Mouse (Mus musculus) hindlimb bud, embryonic 11.5 days (tissue): ENCODE measurements around the gene Dgcr6.
"Not testable (repeated sequence)": the region's sequence is repeated elsewhere in the genome, so short reads cannot be mapped to it uniquely, and the experiment has no call there.

Experiments
- DNase-seq: peaks from one replicate; pipeline ENCODE4 v3.0.0-alpha.2; 2012; ENCODE audit warnings: low read depth, low spot score; ENCODE audit errors: extremely low spot score

Gene Dgcr6

DNA sequence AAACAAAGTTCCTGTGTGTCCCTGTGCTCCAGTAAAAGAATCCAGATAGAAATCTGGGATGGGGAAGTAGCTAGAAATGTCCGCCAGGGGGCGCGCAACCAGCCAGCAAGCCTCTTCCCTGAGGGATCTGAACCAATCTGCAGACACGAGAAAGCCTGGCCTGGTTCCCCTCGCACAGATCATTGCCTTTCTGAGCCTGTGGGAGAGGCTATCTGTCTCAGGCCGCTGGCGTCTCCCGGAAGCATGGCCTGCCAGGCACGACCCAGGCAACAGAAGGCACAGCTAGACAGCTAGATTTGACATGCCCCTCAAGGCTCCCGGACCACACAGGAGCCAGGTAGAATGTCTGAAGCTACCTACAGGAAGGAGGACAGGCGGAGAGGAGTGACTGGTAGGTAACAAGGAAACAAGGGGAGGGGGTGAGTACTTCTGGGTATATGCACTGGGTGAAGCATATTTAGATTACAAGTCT is at the start of gene Dgcr6:
Gene Dgcr6, plus strand, starts transcription at position 130 of the 472 bp plus-strand sequence.
- DNase-seq, result no peak

DNA sequence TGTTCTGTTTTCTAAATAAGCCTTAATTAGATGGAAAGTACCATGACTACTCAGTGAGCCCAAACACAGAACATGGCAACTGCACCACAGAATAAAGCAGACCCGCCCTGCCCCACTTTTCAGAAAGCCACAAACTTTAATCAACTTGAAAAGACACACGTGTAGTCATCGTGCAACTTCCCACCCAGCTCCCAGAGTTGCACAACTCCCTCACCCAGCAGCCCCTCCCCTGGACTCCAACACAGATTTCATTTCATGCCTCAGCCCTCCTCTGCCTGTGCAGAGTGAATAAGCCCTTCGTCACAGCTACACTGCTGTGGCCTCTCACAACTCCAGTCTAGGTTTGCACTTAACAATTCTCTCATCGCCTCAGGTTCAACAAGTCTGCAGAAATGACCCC is 48.1 kb upstream of the Dgcr6 start:
- no peak for DNase-seq

DNA sequence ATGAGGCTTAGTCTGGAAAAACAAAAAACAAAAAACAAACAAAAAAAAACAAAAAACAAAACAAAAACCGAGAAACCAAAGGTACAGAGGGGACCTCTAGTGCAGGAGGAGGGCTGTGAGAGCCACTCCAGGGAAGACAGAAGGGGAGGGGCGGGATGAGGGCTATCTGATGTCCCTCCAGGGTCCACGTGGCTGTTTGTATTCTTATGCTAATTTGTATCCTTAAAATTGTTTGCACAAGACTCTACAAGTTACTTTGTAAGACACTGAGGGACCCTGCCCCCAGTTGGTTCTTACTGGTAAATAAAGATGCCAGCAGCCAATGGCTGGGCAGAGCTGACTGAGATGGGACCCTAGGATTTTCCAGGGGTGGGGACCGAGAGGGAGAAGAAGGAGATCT is 45.6 kb upstream of the Dgcr6 start:
- DNase-seq, result no peak

DNA sequence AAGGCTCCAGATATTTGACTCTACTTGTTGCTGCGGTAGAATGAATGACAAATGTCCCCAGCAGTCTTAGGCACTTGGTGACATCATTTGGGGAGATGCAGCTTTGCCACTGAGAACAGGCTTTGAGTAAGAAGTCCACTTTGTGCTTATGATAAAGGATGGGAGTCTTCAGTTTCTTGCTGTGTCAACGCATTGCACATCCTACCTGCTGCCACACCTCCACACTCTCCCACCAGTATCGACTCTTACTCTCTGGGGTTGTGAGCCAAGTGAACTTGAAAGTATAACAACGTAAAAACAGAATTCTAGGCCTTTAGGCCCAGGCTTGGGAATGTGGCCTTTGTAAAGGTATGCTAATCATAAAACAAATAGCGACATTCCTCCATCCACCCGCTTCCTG is 41.6 kb upstream of the Dgcr6 start:
- no peak for DNase-seq

DNA sequence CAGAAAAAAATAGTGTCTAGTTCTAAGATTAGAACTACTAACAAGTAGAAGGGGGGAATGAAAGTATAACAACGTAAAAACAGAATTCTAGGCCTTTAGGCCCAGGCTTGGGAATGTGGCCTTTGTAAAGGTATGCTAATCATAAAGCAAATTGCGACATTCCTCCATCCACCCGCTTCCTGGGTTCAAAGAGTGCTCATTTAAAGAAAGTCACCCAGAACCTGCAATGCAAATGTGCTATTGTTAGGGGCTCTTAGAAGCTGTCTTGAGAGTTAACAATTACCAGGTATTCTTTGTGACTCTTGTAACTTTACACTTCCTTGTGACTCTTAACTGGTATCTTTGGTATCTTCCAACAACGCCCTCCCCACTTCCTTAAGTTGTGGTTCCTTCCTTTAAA is 36.2 kb upstream of the Dgcr6 start:
- DNase-seq, result not testable (repeated sequence)

DNA sequence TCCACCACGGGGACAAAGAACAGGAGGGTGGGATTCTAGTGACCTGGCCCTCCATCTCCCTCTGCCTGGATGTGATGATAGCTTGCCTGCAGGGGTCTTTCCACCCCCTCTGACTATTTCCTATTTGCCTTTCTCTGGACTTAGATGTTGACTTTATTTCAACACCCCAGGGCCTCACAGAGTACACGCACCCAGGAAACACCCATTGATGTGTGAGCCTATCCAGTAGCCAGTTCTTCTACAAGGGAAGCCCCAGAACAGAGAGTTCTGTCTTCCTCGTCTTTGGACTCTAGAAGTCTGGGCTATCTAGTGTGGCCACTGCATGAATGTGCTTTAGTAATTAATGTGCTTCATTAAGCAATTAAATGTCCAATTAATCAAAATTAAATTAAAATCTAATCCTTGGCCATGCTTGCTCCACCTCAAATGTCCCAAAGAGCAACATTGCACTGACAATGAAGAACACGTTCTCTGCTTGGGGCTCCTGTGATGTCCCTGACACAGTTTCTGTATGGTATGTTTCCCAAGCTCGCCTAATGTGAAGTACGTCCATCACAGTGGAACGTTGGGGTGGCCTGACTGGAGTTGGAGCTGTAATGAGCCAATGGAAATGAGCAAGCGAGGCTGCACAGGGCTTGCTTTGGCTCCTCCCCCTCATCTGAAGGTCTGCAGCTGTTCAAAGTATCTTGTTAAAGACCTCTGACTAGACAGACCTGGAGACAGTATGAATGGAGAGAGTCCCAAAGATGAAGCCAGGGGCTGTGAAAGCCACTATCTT is 29.7 kb upstream of the Dgcr6 start:
- no peak for DNase-seq

DNA sequence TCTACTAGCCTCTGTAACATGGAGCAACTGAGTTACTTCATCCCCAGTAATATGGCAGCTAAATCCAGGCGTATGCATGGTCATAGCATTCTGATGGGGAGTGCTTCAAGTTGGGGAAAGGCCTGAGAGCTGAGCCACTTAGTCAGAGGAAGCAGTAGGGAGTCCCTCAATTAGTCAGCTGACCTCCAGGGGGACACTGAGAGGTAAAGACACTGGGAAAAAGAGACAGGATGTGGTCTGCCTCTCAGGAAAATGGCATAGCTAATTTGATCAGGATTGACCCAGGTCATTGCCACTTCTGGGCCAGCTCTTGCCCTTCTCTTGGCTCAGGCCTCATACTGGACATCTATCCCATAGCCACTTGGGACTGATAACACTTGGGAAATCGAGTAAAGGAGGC is 25.3 kb upstream of the Dgcr6 start:
- DNase-seq, result no peak

DNA sequence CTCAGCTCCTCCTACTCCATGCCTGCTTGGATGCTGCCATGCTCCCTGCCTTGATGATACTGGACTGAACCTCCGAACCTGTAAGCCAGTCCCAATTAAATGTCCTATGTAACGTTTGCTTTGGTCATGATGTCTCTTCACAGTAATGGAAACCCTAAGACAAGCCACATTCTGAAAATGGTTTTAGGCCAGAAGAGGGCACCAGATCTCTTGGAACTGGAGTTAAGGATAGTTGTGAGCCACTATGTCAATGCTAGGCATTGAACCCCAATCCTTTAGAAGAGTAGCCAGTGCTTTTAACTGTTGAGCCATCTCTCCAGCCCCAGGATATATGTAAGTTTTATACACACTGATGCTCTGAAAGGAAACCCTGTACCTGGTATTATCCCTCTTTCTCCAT is 20.9 kb upstream of the Dgcr6 start:
- no peak for DNase-seq

DNA sequence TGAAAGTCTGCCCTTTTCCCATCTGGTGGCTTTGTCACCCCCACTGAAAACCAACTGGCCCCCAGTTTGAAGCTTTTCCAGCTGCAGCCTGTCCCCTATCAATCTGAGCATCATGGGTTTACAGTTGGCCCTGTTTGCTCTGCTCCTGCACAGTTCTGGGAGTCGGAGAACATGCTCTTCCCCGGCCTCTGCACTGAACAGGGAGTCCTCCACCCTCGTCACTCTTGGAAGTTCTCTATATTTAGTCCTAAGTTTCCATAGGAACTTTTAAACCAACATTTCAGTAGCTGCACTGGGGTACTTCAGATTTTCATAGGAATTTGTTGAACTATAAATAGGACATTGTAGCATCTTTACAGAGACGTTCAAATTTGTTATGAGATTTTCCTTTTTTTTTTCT is 19.4 kb upstream of the Dgcr6 start:
- no peak for DNase-seq

DNA sequence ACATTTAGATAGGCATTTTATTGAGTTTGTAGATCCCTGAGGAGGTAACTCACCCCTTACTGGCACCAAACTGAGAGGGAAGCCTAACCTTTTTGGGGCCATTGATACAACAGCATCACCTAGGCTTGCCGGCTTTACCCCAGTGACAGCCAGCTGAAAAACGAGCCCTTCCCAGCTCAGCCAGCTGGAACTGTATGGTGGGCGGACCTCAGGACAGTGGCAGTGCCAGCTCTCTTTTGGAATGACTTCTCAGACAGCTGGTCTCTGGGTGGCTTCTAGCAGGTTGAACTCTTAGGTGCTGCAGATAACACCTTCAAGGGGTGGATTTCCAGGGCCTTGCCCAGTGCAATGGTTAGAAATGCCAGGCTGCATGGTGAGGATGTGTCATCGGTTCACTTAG is 18.4 kb upstream of the Dgcr6 start:
- DNase-seq, result no peak

DNA sequence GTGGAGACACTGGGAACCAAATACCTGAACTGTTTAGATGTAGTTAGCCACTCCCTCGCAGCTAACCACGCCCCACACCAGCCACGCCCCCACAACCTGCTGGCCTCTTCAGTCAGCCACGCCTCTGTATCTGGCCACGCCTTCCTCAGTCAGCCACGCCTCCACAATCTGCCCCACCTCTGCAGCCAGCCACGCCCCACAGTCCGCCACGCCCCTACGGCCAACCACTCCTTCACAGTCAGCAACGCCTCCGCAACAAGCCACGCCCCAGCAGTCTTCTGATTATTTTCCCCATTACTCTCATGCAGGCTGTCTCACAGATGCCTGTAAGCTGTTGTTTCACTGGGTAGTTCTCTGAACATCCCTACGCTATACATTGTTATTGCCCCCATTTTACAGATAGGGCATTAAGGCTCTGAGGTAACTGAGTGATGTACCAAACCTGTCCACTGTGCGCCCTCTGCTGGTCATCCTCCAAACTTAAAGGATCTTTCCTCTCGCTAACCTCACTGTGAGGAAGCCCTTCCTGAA is 16.2 kb upstream of the Dgcr6 start:
- DNase-seq, result no peak

DNA sequence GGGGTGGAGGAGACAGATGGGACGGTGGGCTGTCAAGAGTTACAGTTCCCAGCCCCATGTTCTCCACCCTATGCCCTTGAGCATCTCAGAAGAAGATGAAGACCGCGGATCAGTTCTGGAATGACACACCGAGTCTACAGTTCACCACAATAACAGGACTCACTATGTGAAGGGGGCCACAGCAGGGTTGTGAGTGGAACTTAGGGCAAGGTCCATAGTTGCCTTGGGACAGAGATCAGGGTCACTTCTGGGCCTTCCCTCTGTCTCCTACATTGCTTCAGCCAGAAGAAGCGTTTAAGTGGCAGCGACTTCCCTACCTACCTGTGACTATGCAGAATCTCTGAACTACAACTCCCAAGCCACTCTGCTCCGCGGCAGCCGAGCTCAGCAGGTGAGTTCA is 15.6 kb upstream of the Dgcr6 start:
- no peak for DNase-seq

DNA sequence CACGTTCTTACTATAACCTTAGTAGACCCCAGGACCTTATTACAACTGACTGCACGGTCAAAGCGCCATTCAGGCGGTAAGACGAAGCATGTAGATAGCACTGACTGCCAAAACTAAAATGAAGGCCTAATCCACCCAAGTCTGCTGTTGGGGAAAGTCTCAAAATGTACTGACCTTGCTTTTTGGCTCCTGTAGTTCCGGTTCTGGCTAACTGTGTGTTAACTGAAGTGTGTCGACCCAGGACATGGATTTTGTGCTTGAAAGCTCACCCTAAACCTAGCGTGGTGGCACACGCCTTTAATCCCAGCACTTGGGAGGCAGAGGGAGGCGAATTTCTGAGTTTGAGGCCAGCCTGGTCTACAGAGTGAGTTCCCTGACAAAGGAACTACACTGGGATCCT is 7.7 kb upstream of the Dgcr6 start:
- DNase-seq, result no peak

DNA sequence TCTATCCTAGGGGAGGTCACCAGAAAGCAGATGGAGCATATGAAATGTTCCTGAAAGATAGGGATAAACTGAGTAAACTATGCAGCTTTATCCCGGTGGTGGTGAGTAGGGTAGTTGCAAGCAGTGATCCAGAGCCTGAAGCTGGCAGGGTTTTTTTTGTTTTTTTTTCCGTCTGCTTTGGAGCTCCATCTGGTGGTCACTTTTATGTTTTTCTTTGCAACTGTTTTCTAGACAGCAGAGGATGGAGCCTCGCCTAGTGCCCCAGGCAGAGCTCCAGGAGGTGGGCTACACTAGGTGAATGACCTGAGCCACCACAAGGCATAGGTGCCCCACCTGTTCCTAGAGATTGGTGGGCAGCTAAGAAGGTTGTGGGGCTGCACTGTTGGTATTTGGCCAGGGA is 5.0 kb upstream of the Dgcr6 start:
- DNase-seq, result peak; percentile 71

DNA sequence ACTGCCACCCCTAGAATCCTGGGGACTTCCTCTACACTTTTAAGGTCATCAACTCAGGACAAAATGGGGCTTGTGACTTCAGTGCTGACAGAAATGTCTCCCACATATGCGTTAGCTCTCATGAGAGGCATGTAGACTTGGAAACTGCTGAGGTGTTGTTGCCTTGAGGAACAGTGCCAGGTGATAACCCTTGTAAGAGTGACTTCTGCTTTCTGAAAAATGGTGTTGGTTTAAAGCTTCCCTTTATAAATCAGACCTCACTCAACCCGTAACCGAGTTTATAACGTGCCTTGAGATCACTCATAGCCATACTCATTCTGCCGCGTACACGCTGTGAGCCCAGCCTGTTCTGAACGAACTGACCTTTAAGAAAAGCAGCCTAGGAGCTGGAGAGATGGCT is 4.6 kb upstream of the Dgcr6 start:
- no peak for DNase-seq

DNA sequence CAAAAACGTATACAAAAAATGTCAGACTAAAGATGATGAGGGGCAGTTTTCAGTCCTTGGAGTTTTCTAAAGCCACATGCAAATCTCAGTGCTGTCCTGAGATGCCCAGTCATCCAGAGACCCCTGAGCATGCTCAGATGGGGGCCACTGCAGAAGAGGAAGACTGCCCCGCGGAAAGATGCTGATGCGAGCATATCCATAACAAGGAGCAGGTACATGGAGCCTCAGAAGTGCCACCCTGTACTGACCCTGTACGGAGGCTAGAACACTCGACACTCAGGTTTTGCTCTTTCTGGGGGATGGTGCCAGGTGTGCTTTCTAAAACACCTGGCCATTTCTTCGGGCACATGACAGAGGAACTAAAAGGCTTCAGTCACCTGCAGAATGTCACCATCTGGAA is 338 bp upstream of the Dgcr6 start:
- no peak for DNase-seq

DNA sequence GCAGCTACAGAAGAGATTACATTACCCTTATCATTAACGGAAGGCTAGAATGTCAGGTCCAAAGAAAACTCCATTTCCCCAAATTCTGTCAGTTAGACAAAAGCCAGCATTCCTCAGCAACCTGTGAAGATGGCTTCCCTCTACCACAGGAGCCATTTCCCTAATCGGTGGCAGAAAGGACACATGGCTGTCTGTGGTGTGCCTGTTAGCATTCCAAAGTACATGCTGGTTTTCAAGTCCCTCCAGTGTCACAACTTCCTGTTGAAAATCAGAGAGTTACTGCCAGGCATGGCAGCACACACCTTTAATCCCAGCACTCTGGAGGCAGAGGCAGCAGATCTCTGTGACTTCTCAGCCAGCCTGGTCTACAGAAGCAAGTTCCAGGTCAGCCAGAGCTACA is 3.6 kb downstream of the Dgcr6 start:
- DNase-seq, result no peak

DNA sequence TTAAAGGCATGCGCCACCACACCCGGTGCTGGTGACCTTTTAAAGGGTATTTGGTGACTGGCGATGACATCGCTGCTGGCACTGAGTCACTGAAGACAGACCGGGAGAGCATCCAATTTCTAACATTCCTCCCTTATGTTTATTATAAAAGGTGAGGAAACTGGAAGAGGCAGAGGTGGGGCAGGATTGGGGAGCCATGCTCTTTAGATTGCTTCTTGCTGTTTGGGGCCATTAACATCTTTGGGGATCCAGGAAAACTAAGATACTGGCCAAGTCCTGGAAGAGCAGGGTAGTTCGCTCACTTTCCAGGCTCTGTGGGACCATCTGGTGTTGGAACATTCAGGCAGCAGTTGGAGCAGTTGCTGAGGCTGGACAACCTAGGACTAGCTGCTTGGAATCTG is 5.7 kb downstream of the Dgcr6 start:
- no peak for DNase-seq

DNA sequence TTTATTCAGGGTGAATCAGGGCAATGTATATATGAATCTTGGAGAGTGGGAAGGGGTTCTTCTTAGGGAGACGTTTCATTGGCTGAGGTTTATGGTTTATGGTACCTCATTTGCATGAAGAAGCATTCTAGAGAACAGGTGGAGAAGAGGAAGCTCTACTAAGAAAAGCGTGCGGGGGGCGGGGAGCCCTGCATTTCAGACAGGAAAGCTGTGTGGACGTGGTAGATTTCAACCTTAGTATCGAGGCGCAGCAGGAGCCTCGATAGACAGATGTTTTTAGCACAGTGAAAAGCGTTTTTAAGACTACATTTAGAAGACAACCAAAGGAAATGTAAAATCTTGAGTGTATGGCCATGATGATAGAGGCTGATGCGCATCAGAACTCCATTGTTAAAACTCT is 6.6 kb downstream of the Dgcr6 start:
- DNase-seq, result no peak

DNA sequence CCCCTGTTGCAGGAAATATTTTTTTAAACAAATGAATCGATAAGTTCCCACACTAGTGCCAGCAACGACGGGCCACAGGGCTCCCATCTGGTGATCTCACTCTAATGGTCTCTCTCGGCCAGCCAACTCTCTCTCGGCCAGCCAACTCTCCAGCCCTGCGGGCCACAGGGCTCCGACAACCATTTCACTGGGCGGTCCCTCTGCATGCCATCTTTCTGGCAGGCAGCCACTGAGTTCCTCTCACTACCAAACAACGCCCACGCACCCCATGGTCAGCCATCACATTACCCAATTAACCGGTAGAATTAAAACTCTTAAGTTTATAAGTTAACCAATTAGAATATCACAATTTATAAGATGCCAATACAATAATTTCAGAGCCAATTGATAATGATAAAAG is 8.5 kb downstream of the Dgcr6 start:
- DNase-seq, result no peak

DNA sequence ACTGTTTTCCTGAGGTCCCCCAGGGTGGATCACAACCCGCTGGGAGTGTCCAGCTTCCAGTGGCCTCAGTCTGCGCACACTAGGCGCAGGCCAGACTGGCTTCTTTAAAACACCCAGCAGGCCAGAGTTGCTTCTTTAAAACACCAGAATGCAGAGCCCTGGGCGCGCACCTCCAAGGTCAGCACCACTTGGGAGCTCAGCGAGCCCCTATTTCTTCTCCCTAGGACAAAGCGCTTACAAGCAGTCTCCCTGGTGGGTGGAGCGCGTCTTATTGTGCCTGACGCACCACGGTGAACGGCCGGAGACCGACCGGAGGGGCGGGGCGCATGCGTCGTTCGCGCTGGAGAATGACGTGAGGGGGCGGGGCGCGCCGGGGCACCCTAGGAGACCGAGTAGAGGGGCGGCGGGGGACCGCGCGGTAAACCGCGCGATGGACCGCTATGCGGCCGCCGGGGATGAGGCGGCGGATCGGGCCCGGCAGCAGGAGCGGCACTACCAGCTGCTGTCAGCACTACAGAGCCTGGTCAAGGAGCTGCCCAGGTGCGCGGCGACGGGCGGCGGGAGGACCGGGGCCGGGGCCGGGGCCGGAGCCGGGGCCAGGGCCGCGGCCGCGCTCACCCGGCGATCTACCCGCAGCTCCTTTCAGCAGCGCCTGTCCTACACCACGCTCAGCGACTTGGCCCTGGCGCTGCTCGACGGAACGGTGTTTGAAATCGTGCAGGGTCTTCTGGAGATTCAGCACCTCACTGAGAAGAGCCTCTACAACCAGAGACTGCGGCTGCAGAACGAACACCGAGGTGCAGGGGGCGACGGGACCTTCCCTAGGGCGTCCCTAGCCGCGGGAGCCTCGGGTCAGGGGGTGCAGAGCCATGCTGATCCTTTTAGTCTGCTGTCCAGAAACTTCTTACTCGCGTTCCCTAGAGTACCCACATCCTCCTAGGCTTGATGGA is 13.7 kb downstream of the Dgcr6 start:
- no peak for DNase-seq
